Mouse (Mus musculus) limb, embryonic 14.5 days (tissue): ENCODE measurements around the gene Dbn1. TPM values are rescaled to one million over a fixed set of nuclear protein-coding genes. Genes with fewer than 3 reads are reported as not detected.
A peak's percentile ranks its signal among the peaks of the same experiment; 100 is the strongest.

Source experiments
- ATAC-seq: fragments of 200-750 bp; cut with Nextera tagmentation; 2 replicates; pipeline ENCODE4 v1.8.0; 2017; ENCODE audit warnings: low read depth, moderate number of reproducible peaks, moderate TSS enrichment; ENCODE audit not compliant: low FRiP score
- DNase-seq: peaks from one replicate; pipeline ENCODE4 v3.0.0-alpha.2; 2015; ENCODE audit warnings: low spot score
- H3K27ac ChIP-seq: fragments of 300-500 bp; sonication (generic); replicated peaks from 2 replicates; pipeline ENCODE4 v1.5.1; 2014; ENCODE audit warnings: low read depth, mild to moderate bottlenecking, low read length, moderate library complexity, mixed read lengths
- H3K27me3 ChIP-seq: fragments of 300-500 bp; sonication (generic); 2 replicates; pipeline ENCODE4 v1.6.1; 2014; ENCODE audit warnings: low read length, mixed read lengths; ENCODE audit not compliant: control insufficient read depth, insufficient read depth
- H3K36me3 ChIP-seq: fragments of 300-500 bp; sonication (generic); 2 replicates; pipeline ENCODE4 v1.6.1; 2014; ENCODE audit warnings: mild to moderate bottlenecking, low read length, moderate library complexity, mixed read lengths; ENCODE audit not compliant: control insufficient read depth, insufficient read depth
- H3K4me1 ChIP-seq: fragments of 300-500 bp; sonication (generic); 2 replicates; pipeline ENCODE4 v1.6.1; 2014; ENCODE audit warnings: antibody characterized with exemption, low read length, mixed read lengths; ENCODE audit not compliant: control insufficient read depth, insufficient read depth
- H3K4me2 ChIP-seq: fragments of 300-500 bp; sonication (generic); replicated peaks from 2 replicates; pipeline ENCODE4 v1.6.1; 2014; ENCODE audit warnings: low read depth, mild to moderate bottlenecking, low read length, moderate library complexity; ENCODE audit not compliant: severe bottlenecking
- H3K4me3 ChIP-seq: fragments of 300-500 bp; sonication (generic); replicated peaks from 2 replicates; pipeline ENCODE4 v1.5.1; 2014; ENCODE audit warnings: low read length
- H3K9ac ChIP-seq: fragments of 300-500 bp; sonication (generic); 2 replicates; pipeline ENCODE4 v1.6.1; 2014; ENCODE audit warnings: mild to moderate bottlenecking, low read depth, low read length, moderate library complexity; ENCODE audit not compliant: severe bottlenecking
- H3K9me3 ChIP-seq: fragments of 300-500 bp; sonication (generic); 2 replicates; pipeline ENCODE4 v1.6.1; 2016; ENCODE audit warnings: low read length; ENCODE audit not compliant: control insufficient read depth
- POLR2A ChIP-seq: fragments of 200-500 bp; IDR thresholded peaks from 2 replicates; pipeline ENCODE4 v1.8.0; 2012; ENCODE audit warnings: inconsistent platforms, mild to moderate bottlenecking, moderate library complexity, borderline replicate concordance; ENCODE audit not compliant: insufficient read depth, insufficient read length; ENCODE audit errors: extremely low read depth
- WGBS: fragments of 180-500 bp; shearing (Covaris S2); extraction: QIAGEN DNeasy Blood & Tissue Kit; methylation state at CpG from one replicate; pipeline ENCODE4 v1.1.7; 2014; 5-methylcytosine and 5-hydroxymethylcytosine counted together
- polyA plus RNA-seq, 2 experiments: library from polyadenylated mRNA; depleted of rRNA in 1 of 2; stranded (reverse) in 1 of 2; unstranded in 1 of 2; fragments of >200 nt; fragmentation: Nextera tagmentation in 1 of 2; extraction: Ambion mirVana in 1 of 2; gene quantifications; 2 replicates each; pipeline versions ENCODE4 v1.2.1 to v1.2.3; 2012 to 2014

The Dbn1 gene
- polyA plus RNA-seq (2012; rRNA removed) (266 and 303 TPM in 2 replicates), polyA plus RNA-seq (2014; fragmentation: Nextera tagmentation; extraction: Ambion mirVana) (153 and 178 TPM in 2 replicates)

DNA sequence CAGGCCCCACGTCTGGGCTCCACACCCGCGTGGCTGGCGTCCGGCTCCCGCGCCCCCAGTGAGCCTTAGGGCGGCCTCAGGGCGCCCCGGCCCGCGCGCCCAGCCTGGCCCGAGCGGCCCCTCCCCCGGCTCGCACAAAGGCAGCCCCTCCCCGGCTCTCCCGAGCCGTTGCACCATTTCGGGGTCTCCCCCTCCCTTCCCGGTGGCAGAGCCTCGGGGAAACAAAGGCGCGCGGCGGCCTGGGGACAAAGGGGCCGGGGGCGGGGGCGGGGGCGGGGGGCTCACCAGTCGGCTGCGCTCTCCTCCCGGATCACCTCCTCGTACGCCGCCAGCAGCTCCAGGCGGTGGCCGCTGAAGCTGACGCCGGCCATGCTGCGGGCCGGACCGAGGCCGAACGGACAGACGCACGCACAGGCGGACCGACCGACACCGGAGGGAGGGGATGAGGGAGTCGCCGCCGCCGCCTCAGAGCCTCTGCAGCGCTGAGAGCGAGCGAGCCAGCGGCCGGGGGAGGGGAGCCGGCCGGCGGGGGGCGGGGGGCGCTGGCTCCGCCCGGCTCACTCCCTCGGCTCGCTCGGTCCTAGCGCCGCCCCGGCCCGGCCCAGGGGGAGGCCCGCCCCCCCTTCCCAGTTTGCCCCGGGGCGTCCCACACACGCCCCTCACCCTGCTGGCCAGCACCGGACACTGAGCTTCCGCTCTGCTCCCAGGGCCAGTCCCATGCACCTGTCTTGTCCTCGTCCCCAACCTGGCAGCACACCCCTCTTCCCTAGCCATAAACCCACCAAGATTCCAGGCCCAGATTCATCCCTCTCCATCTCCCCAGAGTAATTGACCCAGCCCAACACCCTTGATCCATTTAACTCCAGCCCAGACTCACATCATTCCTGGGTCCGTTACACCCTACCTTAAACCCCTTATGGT lies at the start of gene Dbn1:
Dbn1 (minus strand) TSS at position 534 of the 921 bp plus-strand sequence.
- peak within 1 kb of the TSS; percentile 100 for H3K9ac ChIP-seq
- H3K27ac ChIP-seq: peak within 1 kb of the TSS; percentile 90
- peaks cover 12% of the 10 kb centered on the region; the same call in 1 of the 2 replicates for H3K36me3 ChIP-seq
- peak within 1 kb of the TSS; percentile 79 for H3K4me2 ChIP-seq
- H3K27me3 ChIP-seq: no peaks in the 10 kb centered on the region
- DNase-seq: peak; percentile 74
- peaks cover 32% of the 10 kb centered on the region for H3K4me1 ChIP-seq
- no peaks in the 10 kb centered on the region for H3K9me3 ChIP-seq
- under 1% methylated on average over 37 of the region's 83 CpGs for WGBS
- H3K4me3 ChIP-seq: peak within 1 kb of the TSS; percentile 88
- ATAC-seq: peak; percentile 86
- TF ChIP-seq POLR2A: 0 out of 2 replicates have a peak, but pooled peaks have one; percentile 60

DNA sequence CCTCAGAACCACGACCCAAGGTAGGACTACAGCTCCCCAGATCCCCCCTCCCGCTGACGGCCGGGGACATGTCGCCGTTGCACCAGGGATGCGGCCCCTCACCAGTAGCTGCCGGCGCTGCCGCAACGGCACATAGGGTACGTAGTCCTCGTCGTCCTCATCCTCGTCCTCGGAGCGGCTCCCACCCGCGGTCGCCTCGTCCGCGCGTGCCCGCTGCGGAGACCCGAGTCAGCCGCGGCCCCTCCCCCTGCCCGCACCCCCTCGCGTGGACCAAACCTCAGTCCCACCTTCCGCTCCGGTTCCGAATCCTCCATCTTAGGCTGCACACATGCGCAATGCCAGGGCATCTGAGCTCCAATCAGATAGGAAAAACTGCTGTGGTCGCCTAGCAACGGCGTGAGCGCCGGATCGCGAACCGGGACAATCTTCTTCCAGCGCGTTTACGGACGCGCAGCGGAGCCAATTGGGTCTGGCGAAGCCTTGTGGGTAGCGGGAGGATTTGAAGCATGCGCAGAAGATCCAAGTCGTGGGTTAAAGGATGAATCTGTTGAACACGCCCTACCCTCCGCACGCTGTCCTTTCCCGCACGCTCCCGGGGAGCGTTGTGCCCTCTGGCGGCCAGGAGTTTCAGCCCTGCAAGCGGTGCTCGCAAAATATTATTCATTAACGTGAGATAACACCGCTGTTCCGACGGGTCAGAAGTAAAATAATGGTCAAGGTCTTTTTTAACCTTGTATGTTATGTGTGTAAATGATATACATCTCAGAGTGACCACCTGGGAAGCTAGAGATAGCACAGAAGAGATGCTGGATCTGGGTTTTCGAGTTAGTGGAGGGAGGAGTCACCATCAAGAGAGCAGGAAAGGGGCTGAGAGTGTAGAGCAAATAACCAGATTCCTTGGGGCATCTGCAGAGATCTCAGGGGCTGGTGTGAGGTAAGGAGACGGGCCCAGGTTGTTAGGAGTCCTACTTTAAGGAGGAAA lies 48.6 kb upstream of the Dbn1 start, which contains the start of gene Ddx41:
Ddx41 (minus strand) TSS at position 465 of the 982 bp plus-strand sequence.
- no peak for TF ChIP-seq POLR2A
- Histone ChIP-seq H3K27me3 (no peaks in the 10 kb centered on the region), H3K4me3 (peak within 1 kb of the TSS; percentile 88), H3K4me1 (peaks cover 6% of the 10 kb centered on the region; the same call in 1 of the 2 replicates), H3K27ac (peak within 1 kb of the TSS; percentile 22; the same call in 1 of the 2 replicates), H3K4me2 (peak within 1 kb of the TSS; percentile 63), H3K9me3 (no peaks in the 10 kb centered on the region), H3K9ac (peak within 1 kb of the TSS; percentile 72), H3K36me3 (peaks cover 78% of the 10 kb centered on the region)
- ATAC-seq: peak; percentile 97
- peak; percentile 99 for DNase-seq
- WGBS: 4% methylated on average over 59 of the region's 70 CpGs

DNA sequence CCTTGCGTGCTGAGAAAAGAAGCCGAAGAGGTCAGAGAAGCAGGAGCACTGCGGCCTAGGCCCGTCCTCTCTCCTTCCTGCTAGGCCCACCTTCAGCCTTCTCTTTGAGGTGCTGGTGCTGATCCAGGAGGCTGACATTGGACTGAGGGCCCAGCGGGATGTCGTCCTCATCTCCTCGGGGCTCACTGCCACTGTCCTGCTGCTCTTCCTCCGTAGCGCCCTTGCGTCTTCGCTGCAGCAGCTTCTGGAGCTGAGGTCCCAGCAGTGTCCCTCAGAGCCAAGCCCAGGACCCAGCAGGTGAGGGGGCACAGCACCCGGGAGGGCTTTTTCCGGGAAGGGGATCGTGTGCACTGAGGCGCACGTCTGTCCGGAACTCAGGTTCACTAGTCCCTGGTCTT lies 47.9 kb upstream of the Dbn1 start:
- Histone ChIP-seq H3K4me3 (peak overlapping the region; percentile 88), H3K4me2 (peak overlapping the region; percentile 63), H3K27ac (no peak overlapping the region), H3K9me3 (no peaks in the 10 kb centered on the region), H3K27me3 (no peaks in the 10 kb centered on the region), H3K36me3 (peaks cover 76% of the 10 kb centered on the region), H3K9ac (peak overlapping the region; percentile 72), H3K4me1 (peaks cover 6% of the 10 kb centered on the region; the same call in 1 of the 2 replicates)
- DNase-seq: no peak
- WGBS: 17% methylated on average over 17 of the region's 17 CpGs
- no peak for TF ChIP-seq POLR2A
- ATAC-seq: no peak

DNA sequence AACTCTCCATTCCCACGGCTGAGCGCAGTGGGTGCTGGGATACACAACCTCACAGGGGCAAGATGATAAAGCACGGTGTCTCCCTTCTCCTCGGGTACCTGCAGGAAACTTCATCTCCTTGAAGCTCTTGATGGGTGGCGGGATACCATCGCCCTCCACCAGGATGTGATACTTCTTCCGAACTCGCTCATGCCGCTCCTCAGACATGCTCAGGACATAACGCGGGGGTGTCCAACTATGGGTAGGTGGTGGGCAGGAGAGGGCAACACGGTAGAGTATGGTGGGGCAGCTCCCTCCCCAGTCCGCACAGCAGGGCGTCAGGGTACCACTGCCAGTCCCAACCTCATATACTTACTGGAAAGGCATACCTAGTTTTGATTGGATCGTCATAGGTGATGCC lies 47.3 kb upstream of the Dbn1 start:
- Histone ChIP-seq H3K27ac (no peak overlapping the region), H3K4me3 (peak overlapping the region; percentile 88), H3K4me1 (peaks cover 6% of the 10 kb centered on the region; the same call in 1 of the 2 replicates), H3K9ac (0 out of 2 replicates have a peak overlapping the region, but pooled peaks have one; percentile 72), H3K36me3 (peaks cover 76% of the 10 kb centered on the region), H3K27me3 (no peaks in the 10 kb centered on the region), H3K9me3 (no peaks in the 10 kb centered on the region), H3K4me2 (peak overlapping the region; percentile 63)
- DNase-seq (no peak), ATAC-seq (no peak)
- no peak for TF ChIP-seq POLR2A
- WGBS: 92% methylated on average over 15 of the region's 15 CpGs
